Mouse (Mus musculus) lung, postnatal 36 days (tissue): ENCODE measurements at regions not wholly inside any gene's neighbourhood (a gene's known extent, or its start where the extent isn't known, plus 50 kb on each side); places are given as distances from the start of the nearest gene placed in this dataset.

Experiments used
- DNase-seq: peaks from one replicate; pipeline ENCODE4 v3.0.0; 2022; ENCODE audit warnings: mixed read lengths

- no peak for DNase-seq
Measured at GRCm38 (mm10) chr11:45795322-45795721, 56.5 kb upstream of the Clint1 start.

GRCm38 (mm10) chr11:45795731-45796130 is 56.1 kb upstream of the Clint1 start:
- peak; percentile 88 for DNase-seq

GRCm38 (mm10) chr11:45799732-45800386 is 52.0 kb upstream of the Clint1 start:
- DNase-seq: peak; percentile 72
